Comparison of ENCODE assay signal across 9 mouse cellular contexts in genomic region chr13:59668501-59669093, GRCm38 (mm10). TPM values are rescaled to one million over a fixed set of nuclear protein-coding genes. Genes with fewer than 3 reads are reported as not detected.
A peak's percentile ranks its signal among the peaks of the same experiment; 100 is the strongest.
DNase-seq lines count a peak whose midpoint lies in the region; ATAC-seq and TF ChIP-seq lines count a peak whose summit lies in the region.
"Had no signal": no experiment of that assay in that cellular context is flagged by ENCODE, and none has a peak within 500 bp of the region (broad histone marks: within the 10 kb centered on the region; RNA-seq: fewer than 3 reads in every experiment).

No protein-coding gene starts in this region.

- H3K9me3 ChIP-seq in midbrain, postnatal 0 days (ENCODE audit: low read length) = no peaks in the 10 kb centered on the region

- H3K4me2 ChIP-seq in midbrain, postnatal 0 days (ENCODE audit: low read depth, low read length, poor library complexity, severe bottlenecking) = no peak overlapping the region

- ATAC-seq in erythroblast, adult 5-6 weeks (replicated peaks; ENCODE audit: low FRiP score, poor library complexity, severe bottlenecking) = peak; percentile 97
- no peak for ATAC-seq in midbrain, postnatal 0 days (ENCODE audit: low FRiP score)

- H3K36me3 ChIP-seq in kidney, adult 2 months (ENCODE audit: control insufficient read depth, insufficient read depth, low read length) = no peaks in the 10 kb centered on the region
- H3K36me3 ChIP-seq in midbrain, postnatal 0 days (ENCODE audit: insufficient read depth, low read length) = no peaks in the 10 kb centered on the region

- intact Hi-C loops in left cerebral cortex, adult 2 months (cut with DNase I) = no loop called here
- intact Hi-C loops in left cerebral cortex, postnatal 14 days (cut with DNase I) = no loop called here

- no peak for DNase-seq in left cerebral cortex, adult 2 months (ENCODE audit: extremely low spot score in 1 of 2, low spot score in 2 of 2)
- DNase-seq in left cerebral cortex, postnatal 14 days (ENCODE audit: low spot score in 2 of 2) = no peak
- peak; percentile 55 for DNase-seq in kidney, adult 2 months
- DNase-seq in lung, postnatal 25 days (ENCODE audit: low spot score) = peak; percentile 88
- peak; percentile 32 for DNase-seq in thymus, postnatal 25 days
- DNase-seq in layer of hippocampus, adult 8-10 months (ENCODE audit: low spot score in 2 of 2) = no peak
- DNase-seq in midbrain, postnatal 0 days (ENCODE audit: low spot score) = no peak

- no peak for TF ChIP-seq POLR2A in kidney, adult 2 months (IDR thresholded peaks at IDR 0.05; ENCODE audit: low read depth, low read length)

- H3K9ac ChIP-seq in midbrain, postnatal 0 days (replicated peaks; ENCODE audit: low read length, poor library complexity, severe bottlenecking) = no peak overlapping the region

- H3K4me3 ChIP-seq in left cerebral cortex, adult 2 months = no peak overlapping the region
- H3K4me3 ChIP-seq in kidney, adult 2 months (ENCODE audit: insufficient read depth, low read depth, low read length) = no peak overlapping the region
- H3K4me3 ChIP-seq in midbrain, postnatal 0 days (ENCODE audit: low read depth, low read length) = no peak overlapping the region

- no peaks in the 10 kb centered on the region for H3K4me1 ChIP-seq in kidney, adult 2 months (ENCODE audit: control insufficient read depth, insufficient read depth, low read length)
- no peaks in the 10 kb centered on the region for H3K4me1 ChIP-seq in midbrain, postnatal 0 days (ENCODE audit: insufficient read depth, low read length)

- WGBS in kidney, adult 2 months = 30% methylated on average over 11 of the region's 11 CpGs
- 83% methylated on average over 11 of the region's 11 CpGs for WGBS in midbrain, postnatal 0 days

- TF ChIP-seq CTCF in left cerebral cortex, adult 2 months (IDR thresholded peaks at IDR 0.05) = no peak
- no peak for TF ChIP-seq CTCF in kidney, adult 2 months (conservative IDR thresholded peaks at IDR 0.05; ENCODE audit: insufficient read depth, insufficient read length, low read depth, low read length)
- TF ChIP-seq CTCF in midbrain, postnatal 0 days (IDR thresholded peaks at IDR 0.05) = no peak

- H3K27ac ChIP-seq in left cerebral cortex, adult 2 months = peak overlapping the region; percentile 45
- H3K27ac ChIP-seq in kidney, adult 2 months (ENCODE audit: insufficient read depth, low read depth, low read length) = peak overlapping the region; percentile 6; the same call in 1 of the 2 replicates
- H3K27ac ChIP-seq in midbrain, postnatal 0 days (ENCODE audit: low read depth, low read length) = no peak overlapping the region

- H3K27me3 ChIP-seq in kidney, adult 2 months (replicated peaks; ENCODE audit: control insufficient read depth, insufficient read depth, low read length) = no peaks in the 10 kb centered on the region
- no peaks in the 10 kb centered on the region for H3K27me3 ChIP-seq in midbrain, postnatal 0 days (ENCODE audit: insufficient read depth, low read length)

RNA-seq across cellular contexts. Expression of gene Golm1, which starts 7.0 kb away (rescaled TPM):
- 10 to 100 TPM; 18.2 to 22.9 TPM for total RNA-seq in left cerebral cortex, adult 2 months (2021)
- total RNA-seq in left cerebral cortex, postnatal 14 days (2021) = 10 to 100 TPM; 15.5 to 15.6 TPM
- total RNA-seq in erythroblast, adult 5-6 weeks (2015; ENCODE audit: low replicate concordance) = 13.4 and 16.1 TPM in 2 replicates
- total RNA-seq in erythroblast, adult 5-6 weeks (2017; ENCODE audit: low replicate concordance) = 21.4 and 25.2 TPM in 2 replicates
- polyA plus RNA-seq in kidney, adult 2 months (2012; rRNA removed) = 5.3 and 6.5 TPM in 2 replicates
- 10 to 100 TPM; 63.1 to 72.1 (median 63.7) TPM for total RNA-seq in layer of hippocampus, adult 8-10 months (2022)
- 13.0 and 17.1 TPM in 2 replicates for total RNA-seq in midbrain, postnatal 0 days (2014; rRNA removed)
- 13.0 and 15.3 TPM in 2 replicates for polyA plus RNA-seq in midbrain, postnatal 0 days (2015; fragmentation: Nextera tagmentation; extraction: Ambion mirVana)

RNA-seq across cellular contexts. Expression of gene 4921517D22Rik, which starts 25.3 kb away (rescaled TPM):
- total RNA-seq in left cerebral cortex, adult 2 months (2021) = not detected
- total RNA-seq in left cerebral cortex, postnatal 14 days (2021) = not detected
- not detected in 2 replicates for total RNA-seq in erythroblast, adult 5-6 weeks (2015; ENCODE audit: low replicate concordance)
- total RNA-seq in erythroblast, adult 5-6 weeks (2017; ENCODE audit: low replicate concordance) = not detected in 2 replicates
- polyA plus RNA-seq in kidney, adult 2 months (2012; rRNA removed) = not detected in 2 replicates
- total RNA-seq in layer of hippocampus, adult 8-10 months (2022) = not detected
- total RNA-seq in midbrain, postnatal 0 days (2014; rRNA removed) = not detected in 2 replicates
- not detected in 2 replicates for polyA plus RNA-seq in midbrain, postnatal 0 days (2015; fragmentation: Nextera tagmentation; extraction: Ambion mirVana)
- polyA plus RNA-seq: neural tube, embryonic 11.5 days had no signal

RNA-seq across cellular contexts. Expression of gene Spata31d1a, which starts 41.5 kb away (rescaled TPM):
- total RNA-seq in left cerebral cortex, adult 2 months (2021) = under 1 TPM; 0.18 to 0.26 TPM
- under 1 TPM; 0.13 to 0.18 TPM for total RNA-seq in left cerebral cortex, postnatal 14 days (2021)
- total RNA-seq in erythroblast, adult 5-6 weeks (2015; ENCODE audit: low replicate concordance) = not detected in 2 replicates
- total RNA-seq in erythroblast, adult 5-6 weeks (2017; ENCODE audit: low replicate concordance) = not detected in 2 replicates
- not detected in 2 replicates for polyA plus RNA-seq in kidney, adult 2 months (2012; rRNA removed)
- under 1 TPM; 0.18 to 0.47 (median 0.22) TPM for total RNA-seq in layer of hippocampus, adult 8-10 months (2022)
- total RNA-seq in midbrain, postnatal 0 days (2014; rRNA removed) = not detected in 2 replicates
- polyA plus RNA-seq in midbrain, postnatal 0 days (2015; fragmentation: Nextera tagmentation; extraction: Ambion mirVana) = not detected in 2 replicates
- polyA plus RNA-seq: neural tube, embryonic 11.5 days had no signal

RNA-seq across cellular contexts. Expression of gene Spata31d1b, which starts 43.5 kb away (rescaled TPM):
- total RNA-seq in left cerebral cortex, adult 2 months (2021) = under 1 TPM in 1 of 2 experiments, not detected in 1; 0.09 TPM
- not detected for total RNA-seq in left cerebral cortex, postnatal 14 days (2021)
- total RNA-seq in erythroblast, adult 5-6 weeks (2015; ENCODE audit: low replicate concordance) = not detected in 2 replicates
- total RNA-seq in erythroblast, adult 5-6 weeks (2017; ENCODE audit: low replicate concordance) = not detected in 2 replicates
- 0.03 TPM in 2 replicates for polyA plus RNA-seq in kidney, adult 2 months (2012; rRNA removed)
- total RNA-seq in layer of hippocampus, adult 8-10 months (2022) = under 1 TPM in 2 of 4 experiments, not detected in 2; 0.09 to 0.18 TPM
- 0.27 TPM in 1 of 2 replicates, not detected in the other for total RNA-seq in midbrain, postnatal 0 days (2014; rRNA removed)
- 0.05 TPM in 1 of 2 replicates, not detected in the other for polyA plus RNA-seq in midbrain, postnatal 0 days (2015; fragmentation: Nextera tagmentation; extraction: Ambion mirVana)
- polyA plus RNA-seq: neural tube, embryonic 11.5 days had no signal

Comparison
In these comparisons a context has a peak if more than half of its experiments do, and no peak if none do; other contexts are left out.
1. DNase-seq: peak in kidney, adult 2 months (single experiment), lung, postnatal 25 days (single experiment) and thymus, postnatal 25 days (single experiment); none in left cerebral cortex, adult 2 months (0 of 2), left cerebral cortex, postnatal 14 days (0 of 2), layer of hippocampus, adult 8-10 months (0 of 2) and midbrain, postnatal 0 days (single experiment).